Mouse (Mus musculus) CD4-positive, CD25-positive, alpha-beta regulatory T cell, adult 2 months (primary cell): ENCODE results near the gene Csrp3.

Source experiments
- DNase-seq: peaks from one replicate; pipeline ENCODE4 v3.0.0-alpha.2; 2012; ENCODE audit warnings: low read depth, low spot score

Gene Csrp3

GRCm38 (mm10) chr7:48867576-48867975 is 19.7 kb upstream of the Csrp3 start:
- DNase-seq = no peak

- no peak for DNase-seq
Measured at GRCm38 (mm10) chr7:48864671-48865458, 17.0 kb upstream of the Csrp3 start.

- DNase-seq = no peak
Measured at GRCm38 (mm10) chr7:48864199-48864598, 16.4 kb upstream of the Csrp3 start.

GRCm38 (mm10) chr7:48861796-48862195 is 14.0 kb upstream of the Csrp3 start:
- DNase-seq = no peak

GRCm38 (mm10) chr7:48860948-48861347 is 13.1 kb upstream of the Csrp3 start:
- no peak for DNase-seq

GRCm38 (mm10) chr7:48859362-48859761 is 11.5 kb upstream of the Csrp3 start:
- DNase-seq = no peak

GRCm38 (mm10) chr7:48858257-48858656 is 10.4 kb upstream of the Csrp3 start:
- DNase-seq = no peak

GRCm38 (mm10) chr7:48855461-48855860 is 7.6 kb upstream of the Csrp3 start:
- DNase-seq = no peak

GRCm38 (mm10) chr7:48853496-48853895 is 5.7 kb upstream of the Csrp3 start:
- DNase-seq = no peak

- no peak for DNase-seq
Measured at GRCm38 (mm10) chr7:48851529-48852104, 3.8 kb upstream of the Csrp3 start.

- no peak for DNase-seq
Measured at GRCm38 (mm10) chr7:48846755-48847154, 1.1 kb downstream of the Csrp3 start.

GRCm38 (mm10) chr7:48845213-48845973 is 2.4 kb downstream of the Csrp3 start:
- no peak for DNase-seq

- no peak for DNase-seq
Measured at GRCm38 (mm10) chr7:48843541-48843940, 4.3 kb downstream of the Csrp3 start.

GRCm38 (mm10) chr7:48842353-48842752 is 5.5 kb downstream of the Csrp3 start:
- no peak for DNase-seq

- DNase-seq = no peak
Measured at GRCm38 (mm10) chr7:48841538-48841937, 6.3 kb downstream of the Csrp3 start.

GRCm38 (mm10) chr7:48840545-48840944 is 7.3 kb downstream of the Csrp3 start:
- no peak for DNase-seq

- DNase-seq = peak; percentile 11
Measured at GRCm38 (mm10) chr7:48838434-48838833, 9.4 kb downstream of the Csrp3 start.

GRCm38 (mm10) chr7:48836949-48837348 is 10.9 kb downstream of the Csrp3 start:
- DNase-seq = peak; percentile 10

- no peak for DNase-seq
Measured at GRCm38 (mm10) chr7:48834989-48835626, 12.7 kb downstream of the Csrp3 start.

GRCm38 (mm10) chr7:48834371-48834970 is 13.4 kb downstream of the Csrp3 start:
- no peak for DNase-seq

GRCm38 (mm10) chr7:48832735-48833134 is 15.1 kb downstream of the Csrp3 start:
- no peak for DNase-seq

GRCm38 (mm10) chr7:48830395-48830794 is 17.4 kb downstream of the Csrp3 start:
- no peak for DNase-seq
